Mouse (Mus musculus): Measurements from ENCODE around the gene C9orf72. TPM values are rescaled to one million over a fixed set of nuclear protein-coding genes. Genes with fewer than 3 reads are reported as not detected.

Gene C9orf72
- 22.1 TPM for polyA plus RNA-seq (2017; shearing (Covaris generic))

DNA sequence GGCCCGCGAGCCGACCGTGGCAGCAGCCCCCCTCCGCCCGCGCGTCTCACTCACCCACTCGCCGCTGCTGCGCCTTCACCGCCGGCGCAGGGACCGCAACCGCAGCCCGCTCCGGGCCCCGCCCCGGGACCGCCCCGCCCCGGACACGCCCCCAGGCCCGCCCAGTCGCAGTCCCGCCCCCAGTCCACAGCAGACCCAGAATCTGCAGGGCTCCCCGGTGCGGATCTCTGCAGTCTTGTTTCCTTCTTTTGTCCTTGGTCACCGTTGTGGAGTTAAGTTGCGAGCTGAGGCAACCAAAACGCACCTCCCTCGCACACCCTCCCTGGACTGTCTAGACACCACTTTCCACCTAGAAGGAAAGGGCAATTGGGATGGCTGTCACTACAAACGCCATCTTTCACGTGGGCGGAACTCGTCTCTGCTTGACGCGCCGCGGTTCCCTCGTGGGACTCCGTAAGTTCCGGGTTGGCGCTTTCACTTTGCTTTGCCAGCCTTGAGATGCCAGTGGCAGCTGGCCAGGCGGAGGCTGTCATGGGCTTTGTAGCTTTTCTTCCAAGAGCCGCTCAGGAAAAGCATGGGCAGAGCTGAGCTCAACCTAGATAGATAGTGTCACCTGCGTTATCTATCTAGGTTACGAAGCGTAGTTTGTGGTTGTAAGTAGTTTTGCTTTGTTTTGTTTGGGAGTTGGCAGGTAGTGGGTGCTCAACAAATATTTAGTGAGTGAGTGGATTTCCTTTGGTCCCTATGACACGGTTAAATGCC lies at the start of gene C9orf72:
C9orf72 (minus strand) TSS at position 442 of the 762 bp plus-strand sequence.

GRCm38 (mm10) chr4:35156751-35157611 lies 69.0 kb downstream of the C9orf72 start, which contains the start of gene Mob3b:
Mob3b (minus strand) TSS chr4:35157484.

DNA sequence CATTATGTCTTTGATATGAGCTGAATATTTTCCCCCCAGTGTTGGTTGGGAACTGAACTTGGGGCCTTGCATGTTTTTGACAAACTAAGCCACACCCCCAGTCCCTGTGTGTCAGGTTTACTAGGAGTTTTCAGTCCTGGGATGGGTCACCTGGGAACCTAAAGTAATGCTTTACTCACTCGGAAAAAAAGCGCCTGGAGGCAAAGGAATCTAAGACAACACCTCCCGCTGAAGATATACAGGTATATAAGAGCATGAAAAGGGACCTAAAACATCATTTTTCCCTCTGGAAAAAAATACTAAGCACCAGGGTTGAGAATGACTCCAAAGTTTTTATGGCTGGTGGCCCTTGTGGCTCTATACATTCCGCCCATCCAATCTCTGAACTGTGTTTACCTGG lies 74.2 kb downstream of the C9orf72 start, which contains the start of gene Ifnk:
Ifnk (plus strand) TSS at position 301 of the 400 bp plus-strand sequence.

Other genes with a start within 250 kb of the C9orf72 start
- gene Ifnk, start 74.1 kb downstream of the C9orf72 start, polyA plus RNA-seq (2017; shearing (Covaris generic)) = not detected
- 4.9 TPM for gene Mob3b, start 68.7 kb downstream of the C9orf72 start, polyA plus RNA-seq (2017; shearing (Covaris generic))

Measured in effector memory CD4-positive, alpha-beta T cell, adult 7 months (primary cell).